Mouse (Mus musculus) layer of hippocampus, postnatal 36 days (tissue): ENCODE measurements around the gene Socs3. TPM values are rescaled to one million over a fixed set of nuclear protein-coding genes. Genes with fewer than 3 reads are reported as not detected.
A peak's percentile ranks its signal among the peaks of the same experiment; 100 is the strongest.

Experiments
- DNase-seq, 2 experiments: peaks; one replicate each; pipeline ENCODE4 v3.0.0; 2022
- total RNA-seq, 2 experiments: library from RNA; stranded (reverse); gene quantifications; 2 replicates each; pipeline ENCODE4 v1.2.3; 2021

Gene Socs3
- 1 to 10 TPM; 1.3 to 1.4 TPM for total RNA-seq

- DNase-seq, result peak; percentile 87 to 90
These were observed at the start of gene Socs3 for GRCm38 (mm10) chr11:117969945-117970872. Gene Socs3 (minus strand): TSS chr11:117970047.

DNA sequence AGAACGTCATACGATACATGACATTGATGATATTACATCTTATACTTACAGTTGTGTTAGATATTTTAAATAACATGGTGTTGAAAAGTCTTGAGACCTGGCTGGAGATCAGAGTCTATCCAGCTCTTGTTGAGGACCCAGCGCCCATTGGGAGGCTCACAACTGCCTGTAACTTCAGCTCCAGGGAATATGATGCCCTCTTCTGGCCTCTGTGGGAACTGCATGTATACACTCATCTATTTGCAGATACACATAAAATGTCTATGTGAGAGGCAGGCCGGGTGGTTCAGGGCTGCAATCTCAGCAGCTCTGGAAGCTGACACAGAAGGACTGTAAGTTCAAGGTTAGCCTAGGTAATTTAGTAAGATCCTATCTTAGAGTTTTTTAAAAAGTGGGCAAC lies 48.5 kb upstream of the Socs3 start:
- DNase-seq, result no peak

GRCm38 (mm10) chr11:118015381-118016145 lies 45.7 kb upstream of the Socs3 start:
- no peak for DNase-seq

DNA sequence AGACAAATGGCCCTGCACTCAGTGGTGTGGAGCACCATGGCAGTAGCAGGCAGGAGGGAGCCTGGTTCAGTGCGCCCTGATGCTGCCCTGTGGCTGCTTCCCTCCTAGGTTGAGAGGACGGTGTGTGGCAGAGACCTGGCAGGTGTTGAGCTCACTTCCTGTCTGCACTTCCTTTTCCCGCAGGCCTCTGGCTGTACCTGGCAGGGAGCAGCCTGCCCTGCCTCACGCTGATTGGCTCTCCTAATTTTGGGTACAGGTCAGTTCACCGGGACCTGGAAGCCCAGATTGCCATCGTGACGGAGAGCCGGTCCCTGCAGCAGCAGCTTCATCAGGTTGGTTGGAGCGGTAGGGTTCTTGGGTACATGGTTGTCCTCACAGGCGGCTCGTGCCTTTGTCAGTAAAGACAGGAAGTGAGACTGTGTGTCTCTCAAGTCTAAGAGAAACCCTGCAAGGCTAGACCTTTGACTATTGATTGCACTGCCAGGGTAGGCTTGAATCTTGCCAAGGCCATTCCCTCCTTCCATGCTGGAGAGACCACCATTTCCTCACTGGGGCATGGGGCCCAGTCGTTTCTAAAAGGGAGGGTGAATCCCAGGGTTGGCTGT lies 44.6 kb upstream of the Socs3 start:
- no peak for DNase-seq

DNA sequence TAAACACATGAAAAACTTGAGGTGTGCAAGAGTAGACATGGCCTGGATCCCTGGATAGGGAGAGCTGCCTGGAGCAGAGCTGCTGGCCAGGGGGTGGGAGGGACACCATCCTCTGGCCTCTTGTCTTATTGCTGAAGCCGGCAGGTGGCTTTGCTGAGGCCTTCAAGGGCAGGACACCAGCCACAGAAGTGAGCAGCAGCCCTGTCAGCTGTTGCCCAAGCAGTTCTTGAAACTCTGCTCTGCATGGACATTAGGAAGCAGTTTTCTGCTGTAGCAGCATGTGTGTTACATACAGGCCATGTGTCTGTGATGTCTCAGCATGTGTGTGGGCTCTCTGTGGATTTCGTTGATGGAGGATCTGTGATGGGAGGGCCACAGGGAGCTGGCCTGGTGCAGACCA lies 43.5 kb upstream of the Socs3 start:
- DNase-seq, result no peak

DNA sequence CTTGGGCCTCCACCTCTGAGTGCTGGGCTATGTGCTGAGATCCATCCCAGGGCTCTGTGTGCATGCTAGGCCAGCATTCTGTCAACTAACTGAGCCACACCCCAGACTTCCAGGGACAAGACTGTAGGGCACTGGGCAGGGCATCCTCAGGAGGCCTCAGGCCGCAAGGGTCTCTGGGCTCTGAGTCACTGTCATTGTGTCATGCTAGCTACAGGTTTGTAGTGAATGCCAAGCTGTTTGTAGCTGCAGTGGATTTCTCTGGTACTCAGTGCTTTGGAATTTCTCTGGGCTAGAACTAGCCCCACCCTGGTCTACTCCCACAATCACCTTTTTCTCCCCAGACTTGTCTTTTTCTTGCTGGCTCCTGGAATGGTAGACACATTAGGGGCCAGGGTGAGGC lies 42.7 kb upstream of the Socs3 start:
- DNase-seq, result no peak

DNA sequence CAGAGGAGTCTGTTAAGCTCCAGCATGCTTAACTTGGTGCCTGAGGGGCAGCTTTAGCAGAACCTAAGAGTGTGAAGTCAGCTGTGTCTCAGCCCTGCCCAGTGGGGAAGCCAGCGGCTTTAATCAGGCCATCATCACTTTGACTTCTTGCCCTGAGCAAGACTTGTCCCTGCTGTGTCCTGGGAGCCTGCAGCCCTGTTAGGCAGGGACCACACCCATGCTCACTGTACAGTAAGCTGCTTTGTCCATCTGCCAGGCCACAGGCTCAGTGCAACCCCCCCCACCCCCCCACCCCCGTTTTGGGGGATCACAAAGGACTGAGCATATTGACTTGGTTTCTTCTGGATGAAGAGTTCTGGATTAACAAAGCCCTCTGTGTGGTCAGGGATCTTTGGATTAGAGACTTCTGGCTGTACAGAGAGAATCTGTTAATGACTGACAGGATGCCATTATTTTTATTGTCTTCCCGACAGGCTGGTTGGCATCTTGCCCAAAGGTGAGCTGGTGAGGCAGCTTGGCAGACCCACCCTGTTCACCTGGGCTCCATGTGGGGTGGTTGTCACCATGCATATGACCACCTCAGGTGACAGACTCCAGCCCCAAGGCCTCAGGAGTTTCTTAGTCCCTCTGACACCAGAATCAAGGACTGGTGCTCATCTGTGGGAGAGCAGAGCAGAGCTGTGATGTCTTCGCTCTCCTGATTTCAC lies 40.2 kb upstream of the Socs3 start:
- DNase-seq, result no peak

DNA sequence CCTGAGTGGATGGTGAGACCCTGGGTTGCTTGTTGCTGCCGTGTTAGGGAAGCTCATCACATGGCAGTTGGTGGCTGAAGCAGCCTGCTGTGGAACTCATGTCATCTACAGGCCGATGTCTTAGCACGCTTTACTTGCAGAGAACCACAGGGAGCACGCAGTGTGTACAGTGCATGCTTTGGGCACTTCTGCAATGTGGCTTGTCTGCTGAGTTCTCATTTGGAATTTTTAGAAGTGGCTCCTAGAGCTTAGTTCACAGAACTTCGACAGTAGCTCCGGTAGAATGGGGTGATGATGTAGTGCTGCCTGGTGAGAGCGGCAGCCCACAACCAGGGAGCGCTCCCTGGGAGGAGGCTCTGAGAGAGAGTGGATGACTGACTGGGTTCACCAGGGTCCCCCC lies 39.0 kb upstream of the Socs3 start:
- DNase-seq, result no peak

- no peak for DNase-seq
These were observed 38.4 kb upstream of the Socs3 start for GRCm38 (mm10) chr11:118008144-118008805.

- DNase-seq, result no peak
These were observed 37.8 kb upstream of the Socs3 start for GRCm38 (mm10) chr11:118007460-118008143.

- no peak for DNase-seq
These were observed 34.4 kb upstream of the Socs3 start for GRCm38 (mm10) chr11:118004217-118004616.

GRCm38 (mm10) chr11:118003718-118004117 lies 33.9 kb upstream of the Socs3 start:
- no peak for DNase-seq

GRCm38 (mm10) chr11:118003176-118003575 lies 33.3 kb upstream of the Socs3 start:
- no peak for DNase-seq

GRCm38 (mm10) chr11:118000565-118001215 lies 30.8 kb upstream of the Socs3 start:
- DNase-seq, result no peak

DNA sequence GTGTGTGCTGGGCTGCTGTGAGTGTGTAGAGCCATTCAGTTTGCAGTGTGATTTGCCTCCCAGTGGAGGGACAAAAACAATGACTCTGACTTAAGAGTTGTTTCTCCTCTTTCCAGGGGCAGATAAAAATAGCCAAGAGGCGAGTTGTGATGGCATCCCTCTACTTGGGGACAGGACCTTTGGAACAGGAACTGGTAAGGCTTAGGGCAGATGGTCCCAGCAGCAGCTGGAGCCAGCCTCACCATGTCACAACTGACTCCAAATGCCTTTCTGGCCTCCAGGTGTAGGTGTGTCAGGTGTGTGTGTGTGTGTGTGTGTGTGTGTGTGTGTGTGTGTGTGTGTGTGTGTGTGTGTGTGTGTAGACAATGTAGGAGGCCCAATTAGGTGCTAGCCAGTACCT lies 30.2 kb upstream of the Socs3 start:
- DNase-seq, result no peak

DNA sequence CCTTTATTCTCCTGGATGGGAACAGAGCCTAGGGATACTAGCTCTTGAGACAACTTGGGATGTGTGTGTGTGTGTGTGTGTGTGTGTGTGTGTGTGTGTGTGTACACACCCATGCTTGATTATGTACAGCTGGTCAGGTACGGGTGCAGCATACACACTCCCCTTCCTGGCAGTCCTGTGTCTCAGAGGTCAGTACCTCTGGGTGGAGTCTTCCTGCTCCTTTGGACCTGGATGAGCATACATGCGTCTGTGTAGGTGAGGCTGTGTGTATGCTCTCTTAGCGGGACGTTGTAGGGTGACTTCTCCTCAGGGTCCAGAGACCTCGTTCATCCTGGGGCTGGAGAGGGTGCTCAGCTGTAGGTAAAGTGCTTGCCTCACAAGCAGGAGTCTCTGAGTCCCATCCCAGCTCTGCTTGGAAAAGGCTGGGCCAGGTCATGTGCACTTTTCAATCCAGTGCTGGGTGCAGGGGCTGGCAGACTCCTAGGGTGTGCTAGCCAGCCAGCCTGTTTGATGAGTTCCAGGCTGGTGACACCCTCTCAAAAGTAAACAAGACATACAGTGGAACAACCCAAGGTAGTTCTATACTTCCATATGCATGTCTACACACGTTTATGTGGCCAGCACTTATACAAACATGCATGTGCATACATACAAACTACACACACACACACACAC lies 29.6 kb upstream of the Socs3 start:
- DNase-seq, result no peak

DNA sequence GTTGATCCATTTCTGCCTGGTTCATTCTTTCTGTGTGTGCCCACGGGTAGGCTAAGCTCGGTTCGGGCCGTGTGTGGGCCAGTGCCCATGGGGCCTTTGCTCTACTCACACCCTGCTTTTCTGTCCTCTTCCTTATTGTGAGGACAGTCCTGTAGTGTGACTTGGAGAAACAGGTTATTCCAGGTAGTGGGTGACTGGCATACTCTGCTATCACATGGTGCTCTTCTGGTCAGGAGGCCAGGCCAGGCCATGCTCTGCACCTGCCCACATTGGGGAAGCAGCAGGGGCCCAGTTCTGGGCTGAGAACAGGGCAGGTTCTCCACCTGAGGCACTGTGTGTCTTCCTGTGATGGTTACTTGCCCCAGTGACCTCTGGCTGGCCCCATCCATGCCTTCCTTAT lies 28.5 kb upstream of the Socs3 start:
- no peak for DNase-seq

DNA sequence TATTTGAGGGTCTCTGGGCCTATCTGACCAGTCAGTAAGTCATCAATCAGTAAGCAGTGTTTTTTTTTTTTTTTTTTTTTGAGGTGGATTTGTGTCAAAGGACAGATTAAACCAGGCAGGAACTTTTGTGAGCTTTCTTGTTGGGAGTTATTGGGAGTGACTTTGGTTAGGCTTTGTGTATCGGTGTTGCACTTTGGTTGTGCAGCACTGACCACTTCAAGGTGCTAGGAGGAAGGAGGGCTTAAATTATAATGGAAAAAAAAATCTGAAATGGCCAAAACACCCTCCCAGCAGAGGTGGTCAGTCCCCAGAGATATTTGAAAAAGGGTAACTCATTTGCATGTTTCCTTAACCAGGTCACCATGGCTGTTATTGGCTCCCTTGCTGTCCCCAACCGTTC lies 27.2 kb upstream of the Socs3 start:
- no peak for DNase-seq

GRCm38 (mm10) chr11:117996066-117996465 lies 26.2 kb upstream of the Socs3 start:
- no peak for DNase-seq

DNA sequence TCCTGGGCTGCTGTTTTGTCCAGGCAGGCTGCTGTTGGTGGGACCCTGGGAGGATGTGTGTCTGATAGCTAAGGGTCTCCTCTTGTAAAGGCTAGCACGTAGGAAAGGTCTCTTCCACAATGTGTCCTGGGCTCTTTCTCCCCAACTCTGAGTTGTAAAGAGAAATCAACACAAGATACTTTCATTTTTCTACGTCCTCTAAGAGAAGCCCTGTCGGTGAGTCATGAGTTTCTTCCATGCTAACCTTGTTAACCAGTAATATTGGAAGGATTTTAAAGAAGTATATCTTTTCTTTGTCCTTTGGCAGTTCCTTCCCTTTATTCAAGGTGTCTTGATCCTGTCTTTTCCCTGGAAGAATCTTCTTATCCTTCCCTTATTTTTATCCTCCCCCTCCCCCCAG lies 25.8 kb upstream of the Socs3 start:
- DNase-seq, result no peak
